Mouse (Mus musculus): ENCODE data around the gene Atg16l1.
"Not testable (repeated sequence)": the region's sequence is repeated elsewhere in the genome, so short reads cannot be mapped to it uniquely, and the experiment has no call there.

The Atg16l1 gene

DNA sequence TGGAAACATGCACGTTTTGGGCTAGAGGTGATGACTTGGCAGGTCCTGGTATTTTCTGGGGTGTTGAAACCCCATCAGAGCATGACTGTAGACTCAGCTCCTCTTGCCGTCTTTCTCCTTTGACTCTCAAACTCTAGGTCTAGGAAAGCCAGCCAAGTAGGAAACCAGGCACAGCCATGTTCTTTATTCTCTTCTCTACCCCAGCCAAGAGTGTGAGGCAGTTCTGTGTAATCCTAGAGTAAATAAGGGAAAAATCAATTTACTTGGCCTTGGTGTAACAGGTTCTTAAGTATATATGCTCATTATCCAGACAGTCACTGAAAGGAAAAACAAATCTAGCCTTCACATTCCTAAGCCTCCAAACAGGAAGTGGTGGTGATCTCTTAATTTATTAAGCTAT is 17.7 kb downstream of the Atg16l1 start:
- no peak for DNase-seq (ENCODE audit: low spot score in 2 of 2)

DNA sequence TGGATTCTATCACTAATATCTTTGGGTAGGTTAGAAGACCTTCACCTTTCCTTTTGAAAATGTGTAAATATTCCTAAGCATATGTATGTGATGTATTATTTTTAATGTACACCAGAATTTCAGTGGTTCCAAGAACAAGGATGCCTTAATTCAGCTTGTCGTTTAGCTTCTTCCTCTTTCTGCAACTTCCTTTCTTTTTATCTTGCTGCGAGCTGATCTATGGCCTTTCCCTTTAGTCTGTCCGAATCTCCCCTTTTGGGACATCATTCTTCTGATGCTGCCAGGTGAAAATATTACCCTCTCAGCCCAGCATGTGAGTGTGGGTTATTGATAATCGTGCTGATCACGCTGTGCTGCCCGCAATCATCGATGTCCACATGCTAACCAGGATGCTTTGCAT is 19.2 kb downstream of the Atg16l1 start:
- DNase-seq (ENCODE audit: low spot score in 2 of 2), result no peak

DNA sequence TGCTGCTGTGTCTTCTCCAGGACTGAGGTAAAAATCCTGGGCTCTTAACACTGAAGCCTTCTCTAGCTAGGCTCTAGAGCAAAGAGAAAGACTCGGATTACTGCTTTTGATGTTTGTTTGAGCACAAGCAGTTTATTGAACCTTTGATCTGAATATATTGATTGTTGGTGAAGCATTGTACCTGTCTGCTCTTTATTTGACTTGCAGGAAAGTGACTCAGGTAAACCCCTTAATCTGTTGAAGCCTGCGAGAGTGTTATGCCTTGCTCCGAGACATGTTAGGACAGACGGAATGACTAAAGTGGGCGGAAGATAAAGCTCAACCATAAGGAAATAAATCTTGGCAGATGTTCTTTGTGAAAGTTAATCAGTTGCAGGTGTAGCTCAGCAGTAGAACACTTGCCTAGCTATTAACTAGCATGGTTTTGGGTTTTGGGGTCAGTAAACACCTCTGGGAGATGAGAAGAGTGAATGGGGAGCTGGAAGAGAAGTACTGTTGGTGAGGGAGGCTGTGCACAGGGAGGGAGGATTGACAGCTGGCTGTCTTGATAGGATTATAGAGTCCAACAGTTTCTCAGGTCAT is 23.6 kb downstream of the Atg16l1 start:
- no peak for DNase-seq (ENCODE audit: low spot score in 2 of 2)

DNA sequence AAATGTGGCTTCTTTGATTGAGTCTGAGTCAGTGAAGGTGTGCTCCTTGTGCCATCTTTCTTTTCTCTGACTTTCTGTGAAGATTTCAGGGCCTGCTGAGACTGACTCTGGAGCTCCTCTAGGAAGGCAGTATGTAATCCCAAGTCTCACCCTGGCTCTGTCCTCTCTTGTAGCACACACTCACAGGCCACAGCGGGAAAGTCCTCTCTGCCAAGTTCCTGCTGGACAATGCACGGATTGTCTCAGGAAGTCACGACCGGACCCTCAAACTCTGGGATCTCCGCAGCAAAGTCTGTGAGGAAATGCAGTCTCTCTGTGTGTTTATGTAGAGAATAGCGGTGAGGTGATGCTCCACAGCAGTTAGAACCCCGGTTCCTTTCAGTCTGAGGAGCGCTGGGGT is 30.0 kb downstream of the Atg16l1 start:
- no peak for DNase-seq (ENCODE audit: low spot score in 2 of 2)

DNA sequence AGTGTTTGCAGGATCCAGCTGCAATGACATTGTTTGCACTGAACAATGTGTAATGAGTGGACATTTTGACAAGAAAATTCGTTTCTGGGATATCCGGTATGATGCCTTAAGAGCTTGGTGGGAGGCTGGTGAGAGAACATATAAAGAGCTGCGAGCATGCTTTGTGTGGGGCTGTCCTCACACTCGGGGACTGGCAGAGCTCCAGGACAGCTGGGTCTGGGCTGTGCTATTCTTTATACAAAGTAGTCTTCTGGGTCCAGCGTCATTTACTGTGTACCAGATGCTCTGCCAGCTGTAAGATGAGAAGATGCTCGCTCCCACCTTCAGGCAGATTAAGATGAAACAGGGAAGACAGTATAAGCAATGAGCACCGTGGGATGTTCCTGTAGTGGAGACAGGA is 30.6 kb downstream of the Atg16l1 start:
- DNase-seq (ENCODE audit: low spot score in 2 of 2), result peak; percentile 66 to 78

DNA sequence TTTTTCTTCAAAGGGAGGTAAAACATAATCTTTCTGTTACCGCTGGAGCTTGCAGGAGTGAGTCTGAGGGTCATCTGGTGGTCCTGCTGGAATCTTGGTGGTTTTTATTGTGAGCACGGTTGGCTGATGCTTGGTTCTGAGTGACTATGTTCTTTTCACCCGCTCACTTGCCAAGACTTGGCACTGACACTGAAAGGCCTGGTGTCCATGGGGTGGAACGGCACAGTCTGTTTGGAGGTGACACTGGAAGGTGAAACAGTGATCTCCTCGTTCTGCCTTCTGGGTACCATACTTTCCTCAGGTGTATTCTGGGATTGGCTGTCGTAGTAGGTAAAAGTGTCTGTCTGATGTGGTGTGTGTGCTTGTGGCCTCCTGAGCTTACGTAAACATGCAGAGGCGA is 34.0 kb downstream of the Atg16l1 start:
- no peak for DNase-seq (ENCODE audit: low spot score in 2 of 2)

DNA sequence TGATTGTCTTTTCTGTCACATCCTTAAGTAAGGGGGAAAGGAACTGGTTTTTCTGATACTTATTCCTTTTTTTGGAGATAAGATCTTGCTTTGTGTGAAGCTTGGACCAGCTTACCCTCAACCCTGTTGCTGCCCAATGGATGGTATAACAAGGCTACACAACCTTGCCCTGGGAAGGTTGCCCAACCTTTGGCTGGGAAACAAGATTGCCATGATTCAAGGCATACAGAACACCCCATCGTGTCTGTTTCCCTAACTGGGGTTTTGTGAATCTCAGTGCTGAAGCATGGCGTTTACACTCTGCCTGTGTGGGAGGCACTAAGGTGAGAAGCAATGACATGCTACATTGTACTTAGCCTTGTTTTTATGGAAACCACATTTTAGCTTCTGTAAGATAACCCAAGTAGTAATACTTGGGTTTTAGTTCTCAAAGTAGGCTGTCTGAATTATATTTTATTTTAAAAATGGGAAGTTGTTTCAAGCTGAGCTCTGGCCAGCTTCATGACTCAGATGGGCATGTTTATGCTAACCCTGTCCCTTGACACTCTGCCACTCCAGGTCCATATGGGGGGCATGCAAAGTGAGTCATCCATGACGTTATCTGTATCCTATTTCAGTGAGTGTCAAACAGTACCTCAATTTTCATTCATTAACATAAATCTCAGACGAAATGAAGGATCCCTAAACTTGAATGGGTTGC is 36.9 kb downstream of the Atg16l1 start:
- DNase-seq (ENCODE audit: low spot score in 2 of 2), result no peak

DNA sequence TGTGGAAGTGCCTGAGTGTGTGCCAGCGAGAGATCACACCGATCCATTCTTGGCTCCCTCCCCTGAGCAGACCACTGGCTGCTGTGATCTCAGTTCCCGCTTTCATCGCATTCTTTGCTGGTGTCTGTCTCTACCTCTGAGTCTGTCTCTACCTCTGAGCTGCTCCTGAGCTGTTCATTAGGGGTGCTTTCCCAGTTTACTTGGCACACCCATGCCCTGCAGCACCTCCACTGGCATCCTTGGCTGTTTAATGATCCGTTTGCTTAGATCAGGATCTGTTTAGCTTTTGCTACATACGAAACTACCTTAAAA is 37.4 kb downstream of the Atg16l1 start:
- no peak for DNase-seq (ENCODE audit: low spot score in 2 of 2)

DNA sequence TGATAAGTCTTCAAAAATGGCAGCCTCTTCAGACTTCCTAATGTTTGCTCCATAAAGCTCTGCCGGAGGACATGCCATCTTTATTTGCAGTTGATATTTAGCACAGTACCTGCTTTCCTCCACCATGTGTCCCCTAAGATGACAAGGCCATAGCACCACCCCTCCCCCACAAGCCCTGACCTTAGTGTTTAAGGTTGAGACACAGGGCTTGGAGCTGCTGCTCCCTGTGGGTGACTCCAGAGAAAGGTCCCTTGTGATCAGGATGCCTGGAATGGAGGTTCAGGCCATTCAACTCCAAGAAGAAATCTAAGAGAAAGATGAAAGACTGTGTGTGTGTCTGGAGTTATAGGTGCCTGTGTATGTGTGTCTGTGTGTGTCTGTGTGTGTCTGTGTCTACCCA is 42.0 kb downstream of the Atg16l1 start:
- no peak for DNase-seq (ENCODE audit: low spot score in 2 of 2)

DNA sequence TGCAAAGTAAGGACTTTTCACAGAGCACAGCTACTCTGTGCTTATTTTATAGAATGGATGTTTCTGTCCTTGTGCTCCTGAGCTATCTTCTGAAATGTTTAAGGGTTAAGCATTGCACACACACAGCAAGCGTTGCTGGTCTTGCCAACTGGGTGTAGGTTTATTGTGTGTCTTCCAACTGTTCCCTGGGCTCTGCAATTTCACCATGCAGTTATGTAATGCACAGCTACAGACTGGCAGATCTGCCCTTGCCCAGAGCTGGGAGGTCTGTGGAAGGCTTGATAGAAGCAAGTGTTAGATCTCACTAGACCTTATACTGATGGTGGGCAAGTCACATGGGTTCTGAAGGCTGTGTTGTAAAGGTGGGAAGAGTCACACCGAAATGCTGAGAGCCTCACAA is 42.6 kb downstream of the Atg16l1 start:
- no peak for DNase-seq (ENCODE audit: low spot score in 2 of 2)

DNA sequence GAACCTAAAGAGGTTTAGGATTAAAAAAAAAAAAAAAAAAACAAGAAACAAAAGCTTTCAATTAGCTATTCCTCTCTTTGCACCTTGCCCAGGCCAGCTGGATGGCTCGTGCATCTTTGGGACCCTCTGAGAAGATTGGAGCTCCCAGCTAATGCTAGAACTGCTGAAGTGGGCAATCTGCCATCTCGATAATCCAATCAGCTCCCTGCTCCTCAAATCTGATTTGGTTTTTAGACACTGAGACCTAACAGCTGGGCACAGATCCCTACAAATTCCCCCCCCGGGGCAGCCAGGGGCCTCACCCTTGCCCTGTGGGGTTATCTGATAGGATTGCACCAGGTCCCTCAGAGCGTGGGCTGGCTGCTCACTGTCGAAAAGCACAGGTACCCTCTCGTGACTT is 47.9 kb downstream of the Atg16l1 start, which contains the start of gene Sag:
TSS of gene Sag (plus strand) at position 105 of the 400 bp plus-strand sequence.
- DNase-seq (ENCODE audit: low spot score in 2 of 2), result no peak

DNA sequence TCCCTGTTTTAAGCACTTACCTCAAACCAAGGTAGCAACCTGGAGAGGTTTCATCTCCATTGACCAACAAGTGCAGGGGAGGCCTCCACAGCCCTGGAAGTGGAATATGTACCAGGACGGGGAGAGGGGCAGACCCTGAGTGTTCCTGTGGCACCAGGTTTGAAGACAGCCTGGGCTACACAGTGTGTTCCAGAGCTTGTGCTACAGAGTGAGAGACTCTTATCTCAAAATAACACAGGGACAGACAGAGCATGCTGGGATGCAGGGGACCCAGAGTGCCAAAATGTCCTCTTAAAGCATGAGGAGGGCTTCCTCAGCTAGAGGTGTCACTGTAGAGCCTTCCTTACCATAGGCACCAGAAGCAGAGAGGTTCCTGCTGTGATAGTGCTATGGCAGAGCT is 52.1 kb downstream of the Atg16l1 start:
- no peak for DNase-seq (ENCODE audit: low spot score in 2 of 2)

DNA sequence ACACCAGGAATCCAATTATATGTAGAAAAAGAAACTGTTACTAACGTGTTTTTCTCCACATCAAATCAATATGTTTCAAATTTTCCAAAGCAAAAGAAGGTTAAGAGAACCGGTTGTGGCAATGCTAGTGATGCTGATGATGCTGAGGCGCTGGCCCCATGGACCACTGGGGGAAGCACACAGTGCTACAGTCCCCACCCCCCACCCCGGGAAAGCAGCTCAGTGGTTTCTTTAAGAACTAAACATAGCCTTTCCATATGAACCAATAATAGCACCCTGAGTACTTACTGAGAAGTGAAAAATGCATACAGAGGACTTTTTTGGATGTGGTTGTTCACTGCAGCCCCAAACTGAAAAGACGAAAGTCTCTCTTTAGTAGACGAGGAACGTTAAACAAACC is 55.7 kb downstream of the Atg16l1 start:
- DNase-seq (ENCODE audit: low spot score in 2 of 2), result no peak

DNA sequence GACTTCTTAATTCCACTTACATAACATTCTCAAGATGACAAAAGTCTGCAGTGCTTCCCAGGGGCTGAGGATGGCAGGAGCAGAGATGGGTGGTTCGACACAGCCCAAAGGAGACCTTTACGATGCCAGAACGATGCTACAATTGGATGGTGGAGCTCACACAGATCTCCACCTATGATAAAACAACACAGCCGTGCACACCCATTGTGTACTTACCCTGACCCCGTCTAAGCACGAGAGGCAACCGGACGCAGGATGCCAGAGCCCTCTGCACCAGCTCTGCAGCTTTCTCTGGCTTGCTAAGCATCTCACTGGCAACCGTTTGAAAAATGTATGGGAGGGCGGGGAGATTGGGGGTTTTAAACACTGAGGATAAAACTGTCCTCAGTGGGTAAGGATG is 56.4 kb downstream of the Atg16l1 start:
- no peak for DNase-seq (ENCODE audit: low spot score in 2 of 2)

DNA sequence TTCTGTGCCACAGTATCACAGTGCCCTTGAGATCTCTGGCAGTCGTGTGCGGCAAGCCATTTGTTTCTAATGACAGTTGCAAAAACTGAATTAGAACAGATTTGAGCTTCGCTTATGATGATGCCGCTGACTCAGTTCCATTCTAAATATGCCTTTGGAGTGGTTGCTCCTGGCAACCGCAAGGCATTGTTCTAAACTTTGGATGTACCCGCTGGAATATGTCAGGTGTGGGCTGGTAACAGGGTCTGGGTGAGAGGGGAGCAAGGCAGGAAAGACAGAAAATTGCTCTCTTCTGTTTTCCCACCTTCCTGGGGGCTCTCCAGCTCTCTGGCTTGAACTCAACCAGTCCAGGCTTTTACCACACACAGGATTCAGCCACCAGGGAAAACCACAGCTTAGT is 57.5 kb downstream of the Atg16l1 start:
- peak; percentile 49 to 71 for DNase-seq (ENCODE audit: low spot score in 2 of 2)

DNA sequence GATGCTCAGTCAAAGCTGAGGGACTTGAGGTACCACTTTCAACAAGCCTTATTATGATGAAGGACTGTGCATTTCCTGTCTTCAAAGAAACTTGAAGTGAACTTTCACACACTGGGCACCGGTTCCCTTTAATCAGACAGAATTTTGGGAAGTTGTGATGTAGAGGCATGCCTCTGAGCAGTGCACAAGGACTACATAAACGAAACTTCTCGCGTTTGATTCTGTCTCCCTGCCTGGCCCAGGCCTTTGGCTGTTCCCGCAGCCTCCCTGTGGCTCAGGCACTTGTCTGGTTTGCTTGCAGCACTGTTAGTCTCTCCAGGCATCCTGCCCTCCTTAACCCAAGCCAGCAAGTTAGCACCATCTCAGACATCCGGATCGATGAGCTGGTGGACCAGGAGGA is 58.0 kb downstream of the Atg16l1 start:
- DNase-seq (ENCODE audit: low spot score in 2 of 2), result no peak

DNA sequence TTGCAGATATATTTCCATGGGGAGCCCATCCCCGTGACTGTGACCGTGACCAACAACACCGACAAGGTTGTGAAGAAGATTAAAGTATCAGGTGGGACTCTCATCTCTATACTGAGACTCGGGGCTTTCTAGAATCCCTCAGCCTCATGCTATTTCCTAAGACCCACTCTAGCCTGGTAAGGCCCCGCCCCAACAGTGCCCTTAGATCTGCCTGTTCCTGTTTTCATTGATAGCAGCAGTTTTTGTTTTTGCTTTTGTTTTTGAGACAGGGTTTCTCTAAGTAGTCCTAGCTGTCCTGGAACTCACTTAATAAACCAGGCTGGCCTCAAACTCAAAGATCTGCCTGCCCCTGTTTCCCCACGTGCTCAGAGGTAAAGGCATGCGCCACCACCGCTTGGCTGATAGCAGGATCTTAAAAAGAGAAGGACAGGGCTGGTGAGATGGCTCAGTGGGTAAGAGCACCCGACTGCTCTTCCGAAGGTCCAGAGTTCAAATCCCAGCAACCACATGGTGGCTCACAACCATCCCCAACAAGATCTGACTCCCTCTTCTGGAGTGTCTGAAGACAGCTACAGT is 68.8 kb downstream of the Atg16l1 start:
- DNase-seq (ENCODE audit: low spot score in 2 of 2), result no peak

DNA sequence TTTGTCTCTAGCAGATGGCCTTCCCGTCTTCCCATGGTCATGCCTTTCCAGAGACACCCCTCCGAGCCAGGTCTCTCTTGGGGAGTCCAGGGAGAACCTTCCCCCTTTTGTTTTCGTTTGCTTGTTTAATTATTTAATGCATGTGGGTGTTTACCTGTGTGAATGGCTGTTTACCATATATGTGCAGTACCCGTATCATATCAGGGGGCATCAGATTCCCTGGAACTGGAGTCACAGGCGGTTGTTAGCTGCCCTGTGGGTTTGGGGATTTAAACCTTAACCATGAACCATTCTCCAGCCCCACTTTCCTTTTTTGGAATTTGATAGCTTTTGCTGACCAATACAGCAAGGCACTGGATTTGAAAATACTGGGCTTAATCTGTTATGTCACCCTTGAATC is 69.6 kb downstream of the Atg16l1 start:
- DNase-seq (ENCODE audit: low spot score in 2 of 2), result no peak

DNA sequence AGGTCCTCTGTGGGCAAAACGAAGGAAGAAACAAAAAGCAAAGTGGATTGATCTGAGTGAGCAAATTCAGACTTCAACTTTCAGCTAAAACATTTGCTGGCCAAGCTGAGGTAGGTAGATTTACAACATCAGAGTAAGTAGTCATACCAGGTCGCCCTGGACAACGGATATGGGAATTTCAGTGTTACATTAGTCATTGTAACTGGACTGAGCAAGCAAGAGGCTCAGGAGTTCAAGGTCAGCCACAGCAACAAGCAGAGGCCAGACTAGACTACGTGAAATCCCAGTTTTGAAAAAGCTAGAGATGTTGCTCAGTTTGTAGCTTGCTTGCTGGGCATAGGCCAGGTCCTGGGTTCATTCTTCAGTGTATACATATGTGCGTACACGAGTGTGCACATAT is 70.3 kb downstream of the Atg16l1 start:
- DNase-seq (ENCODE audit: low spot score in 2 of 2), result no peak

DNA sequence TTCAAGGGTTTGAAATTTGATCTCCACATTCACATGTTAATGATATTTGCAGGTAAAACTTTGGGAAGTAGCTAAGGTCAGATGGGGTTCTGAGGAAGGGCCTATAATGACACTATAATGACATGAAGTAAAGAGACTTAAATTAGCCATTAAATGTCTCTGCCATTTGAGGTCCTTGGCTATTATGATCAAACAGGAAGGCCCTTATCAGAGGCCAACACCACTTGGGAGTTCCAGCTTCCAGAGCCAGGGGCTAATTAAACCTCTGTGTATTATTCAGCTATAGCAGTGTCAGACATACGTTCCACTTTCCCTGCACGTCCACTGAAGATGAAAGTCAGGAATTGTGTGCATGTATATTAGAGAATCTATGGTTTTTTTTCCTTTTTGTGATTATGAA is 70.8 kb downstream of the Atg16l1 start:
- DNase-seq (ENCODE audit: low spot score in 2 of 2), result no peak

DNA sequence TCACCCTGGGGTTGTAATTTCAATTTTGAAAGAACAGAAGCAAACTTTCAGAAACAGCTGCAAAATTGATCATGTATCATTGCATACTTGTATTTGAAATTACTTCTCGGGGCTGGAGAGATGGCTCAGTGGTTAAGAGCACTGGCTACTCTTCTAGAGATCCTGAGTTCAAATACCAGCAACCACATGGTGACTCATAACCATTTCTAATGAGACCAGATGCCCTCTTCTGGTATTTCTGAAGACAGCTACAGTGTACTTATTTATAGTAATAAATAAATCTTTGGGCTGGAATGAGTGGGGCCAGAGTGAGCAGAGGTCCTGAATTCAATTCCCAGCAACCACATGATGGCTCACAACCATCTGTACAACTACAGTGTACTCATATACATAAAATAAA is 71.8 kb downstream of the Atg16l1 start:
- DNase-seq (ENCODE audit: low spot score in 2 of 2), result not testable (repeated sequence)

DNA sequence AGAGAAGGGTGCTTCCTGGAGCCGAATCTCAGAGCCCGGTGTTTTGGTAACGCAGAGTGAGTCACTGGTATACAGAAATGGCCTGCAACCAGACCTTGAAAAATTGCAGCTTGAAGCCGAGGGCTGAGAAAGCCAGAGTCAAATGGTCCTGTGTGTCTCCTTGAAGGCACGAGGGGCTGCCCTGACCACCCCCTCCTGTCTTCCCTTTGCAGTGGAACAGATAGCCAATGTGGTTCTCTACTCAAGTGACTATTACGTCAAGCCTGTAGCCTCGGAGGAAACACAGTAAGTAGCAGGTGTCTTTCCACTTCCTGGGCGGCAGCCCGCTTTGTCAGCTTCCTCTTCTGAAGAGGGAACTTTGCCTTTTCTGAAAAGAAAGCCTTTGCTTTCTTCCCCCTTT is 72.5 kb downstream of the Atg16l1 start:
- DNase-seq (ENCODE audit: low spot score in 2 of 2), result no peak

DNA sequence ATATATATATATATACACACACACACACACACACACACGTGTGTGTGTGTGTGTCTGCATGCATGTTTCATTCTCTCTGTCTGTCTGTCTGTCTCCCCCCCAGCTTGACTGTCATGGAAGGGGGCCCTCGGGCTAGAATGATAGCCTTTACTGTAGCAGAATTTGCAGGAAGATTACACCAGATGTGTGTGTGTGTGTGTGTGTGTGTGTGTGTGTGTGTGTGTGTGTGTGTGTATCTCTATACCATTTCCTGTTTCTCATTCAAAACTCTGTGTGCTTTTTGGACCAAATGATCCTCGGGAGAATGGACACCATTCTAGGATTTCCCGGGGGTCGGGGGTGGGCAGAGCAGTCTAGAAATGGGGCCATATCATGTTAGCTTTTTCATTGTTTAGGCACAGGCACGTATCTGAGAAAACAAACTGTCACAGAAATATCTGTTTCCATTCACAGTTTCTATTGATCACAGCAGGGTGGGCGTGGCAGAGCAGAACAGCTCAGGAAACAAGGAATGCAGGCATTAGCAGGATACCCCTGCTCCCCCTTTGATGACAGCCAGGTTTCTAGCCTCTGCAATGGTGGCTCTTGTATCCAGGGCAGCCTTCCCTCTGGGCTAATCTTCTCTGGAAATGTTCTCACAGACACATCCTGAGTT is 73.4 kb downstream of the Atg16l1 start:
- no peak for DNase-seq (ENCODE audit: low spot score in 2 of 2)
